Mouse (Mus musculus): Measurements from ENCODE around the gene Slc6a13. TPM values are rescaled to one million over a fixed set of nuclear protein-coding genes. Genes with fewer than 3 reads are reported as not detected.

The Slc6a13 gene
- polyA plus RNA-seq, 1 experiment = not detected

DNA sequence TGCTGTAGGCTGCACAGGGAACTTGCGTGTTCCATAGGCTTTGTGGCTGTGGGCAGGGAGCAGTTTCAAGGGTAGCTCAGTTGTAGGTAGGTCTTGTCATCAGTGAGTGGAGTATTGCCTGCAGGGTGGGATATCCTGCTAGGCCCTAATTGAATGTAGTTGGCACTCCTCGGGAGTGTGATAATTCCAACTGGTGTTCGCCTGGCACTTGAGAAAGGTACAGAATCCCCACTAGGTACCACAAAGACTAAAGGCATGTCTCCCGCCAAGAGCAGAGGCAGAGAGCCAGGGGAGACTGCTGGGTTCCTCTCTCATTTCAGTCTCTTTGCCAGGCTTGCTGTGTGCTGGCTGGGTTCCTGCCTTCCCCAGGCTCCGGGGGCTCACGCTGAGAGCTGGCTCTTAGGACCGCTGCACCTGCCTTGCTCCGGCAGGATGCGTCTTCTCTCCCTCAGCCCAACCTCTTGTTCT lies 28.4 kb downstream of the Slc6a13 start:
- Histone ChIP-seq H3K4me3 (ENCODE audit: insufficient read depth, poor library complexity, severe bottlenecking) (no peak overlapping the region), H3K79me3 (ENCODE audit: low read depth) (no peaks in the 10 kb centered on the region), H3K79me2 (ENCODE audit: control insufficient read depth, insufficient read depth) (no peaks in the 10 kb centered on the region), H3K27me3 (ENCODE audit: control insufficient read depth, insufficient read depth, insufficient read length) (peaks cover 17% of the 10 kb centered on the region), H3K36me3 (ENCODE audit: control insufficient read depth, insufficient read depth) (no peaks in the 10 kb centered on the region), H3ac (ENCODE audit: control insufficient read depth, insufficient read length, low read depth) (no peak overlapping the region)
- TF ChIP-seq CTCF (IDR thresholded peaks at IDR 0.05; ENCODE audit: control insufficient read depth, insufficient read depth, insufficient read length) (no peak), FOSL1 (IDR thresholded peaks at IDR 0.05; ENCODE audit: insufficient read depth, low read length, poor library complexity, severe bottlenecking) (no peak)

DNA sequence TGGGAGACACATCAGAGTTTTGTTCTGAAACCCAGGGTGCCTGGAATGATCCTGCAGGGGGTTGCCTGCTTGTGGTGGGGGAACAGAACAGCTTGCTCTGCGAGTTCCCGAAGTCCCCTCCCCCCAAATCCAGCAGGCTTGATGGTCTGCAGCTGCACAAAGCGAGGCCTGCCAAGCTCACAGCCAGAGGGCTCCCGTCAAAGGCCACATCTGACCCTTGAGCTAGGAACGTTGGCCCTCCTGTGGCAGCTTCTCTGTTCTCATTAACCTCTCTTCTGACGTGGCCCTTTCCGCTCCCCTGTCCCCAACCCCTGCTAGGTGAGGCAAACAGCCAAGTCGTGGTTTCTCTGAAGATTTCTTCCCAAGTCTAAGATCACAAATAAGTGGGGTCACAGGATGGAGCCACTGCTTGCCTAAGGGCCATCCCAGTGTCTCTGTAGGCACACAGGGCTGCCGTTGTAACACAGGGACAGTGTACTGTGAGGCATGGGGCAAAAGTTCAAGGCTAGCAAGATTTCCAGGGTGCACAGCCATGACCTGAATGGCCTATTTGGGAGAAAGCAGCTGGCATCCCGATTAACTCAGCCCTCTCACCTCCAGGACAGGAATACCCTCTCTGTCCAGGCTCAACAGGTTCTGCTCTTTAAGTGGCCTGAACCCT lies 30.0 kb downstream of the Slc6a13 start:
- Histone ChIP-seq H3ac (ENCODE audit: control insufficient read depth, insufficient read length, low read depth) (no peak overlapping the region), H3K27me3 (ENCODE audit: control insufficient read depth, insufficient read depth, insufficient read length) (peaks cover 24% of the 10 kb centered on the region), H3K36me3 (ENCODE audit: control insufficient read depth, insufficient read depth) (no peaks in the 10 kb centered on the region), H3K79me3 (ENCODE audit: low read depth) (no peaks in the 10 kb centered on the region), H3K4me3 (ENCODE audit: insufficient read depth, poor library complexity, severe bottlenecking) (no peak overlapping the region), H3K79me2 (ENCODE audit: control insufficient read depth, insufficient read depth) (no peaks in the 10 kb centered on the region)
- TF ChIP-seq CEBPB (IDR thresholded peaks at IDR 0.05; ENCODE audit: low read depth) = no peak
- no peak for TF ChIP-seq MYOD1 (IDR thresholded peaks at IDR 0.05; ENCODE audit: control insufficient read depth, insufficient read length, low read depth)
- TF ChIP-seq CTCF (IDR thresholded peaks at IDR 0.05; ENCODE audit: control insufficient read depth, insufficient read depth, insufficient read length) = no peak
- no peak for TF ChIP-seq MYOG (IDR thresholded peaks at IDR 0.05; ENCODE audit: control insufficient read depth, extremely low read depth, insufficient read length)
- TF ChIP-seq MAX (IDR thresholded peaks at IDR 0.05) = no peak
- no peak for TF ChIP-seq USF1 (IDR thresholded peaks at IDR 0.05; ENCODE audit: low read depth)
- no peak for TF ChIP-seq FOSL1 (IDR thresholded peaks at IDR 0.05; ENCODE audit: insufficient read depth, low read length, poor library complexity, severe bottlenecking)

DNA sequence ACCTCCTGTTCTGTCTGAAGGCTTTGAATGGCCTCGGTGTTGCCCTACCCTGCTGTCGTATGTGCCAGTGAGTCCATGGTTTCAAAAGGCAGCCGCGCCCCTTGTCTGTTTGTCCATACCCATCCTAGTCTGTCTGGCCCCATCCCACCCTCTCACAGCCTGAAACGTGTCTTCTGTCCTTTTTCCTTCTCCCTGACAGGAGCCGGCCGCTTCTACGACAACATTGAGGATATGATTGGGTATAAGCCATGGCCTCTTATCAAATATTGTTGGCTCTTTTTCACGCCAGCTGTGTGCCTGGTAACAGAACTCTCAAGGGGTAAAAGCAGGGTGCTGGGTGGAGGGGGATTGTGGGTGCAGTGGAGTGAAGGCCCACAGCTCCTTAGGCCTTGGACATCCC lies 35.8 kb downstream of the Slc6a13 start:
- Histone ChIP-seq H3K36me3 (ENCODE audit: control insufficient read depth, insufficient read depth) (no peaks in the 10 kb centered on the region), H3K4me3 (ENCODE audit: insufficient read depth, poor library complexity, severe bottlenecking) (no peak overlapping the region), H3K27me3 (ENCODE audit: control insufficient read depth, insufficient read depth, insufficient read length) (peaks cover 26% of the 10 kb centered on the region), H3K79me2 (ENCODE audit: control insufficient read depth, insufficient read depth) (no peaks in the 10 kb centered on the region), H3K79me3 (ENCODE audit: low read depth) (no peaks in the 10 kb centered on the region), H3ac (ENCODE audit: control insufficient read depth, insufficient read length, low read depth) (no peak overlapping the region)
- TF ChIP-seq MYOD1 (IDR thresholded peaks at IDR 0.05; ENCODE audit: control insufficient read depth, insufficient read length, low read depth) = no peak
- no peak for TF ChIP-seq MAX (IDR thresholded peaks at IDR 0.05)
- TF ChIP-seq MYOG (IDR thresholded peaks at IDR 0.05; ENCODE audit: control insufficient read depth, extremely low read depth, insufficient read length) = no peak
- TF ChIP-seq USF1 (IDR thresholded peaks at IDR 0.05; ENCODE audit: low read depth) = no peak
- TF ChIP-seq FOSL1 (IDR thresholded peaks at IDR 0.05; ENCODE audit: insufficient read depth, low read length, poor library complexity, severe bottlenecking) = no peak
- no peak for TF ChIP-seq CEBPB (IDR thresholded peaks at IDR 0.05; ENCODE audit: low read depth)
- no peak for TF ChIP-seq CTCF (IDR thresholded peaks at IDR 0.05; ENCODE audit: control insufficient read depth, insufficient read depth, insufficient read length)

DNA sequence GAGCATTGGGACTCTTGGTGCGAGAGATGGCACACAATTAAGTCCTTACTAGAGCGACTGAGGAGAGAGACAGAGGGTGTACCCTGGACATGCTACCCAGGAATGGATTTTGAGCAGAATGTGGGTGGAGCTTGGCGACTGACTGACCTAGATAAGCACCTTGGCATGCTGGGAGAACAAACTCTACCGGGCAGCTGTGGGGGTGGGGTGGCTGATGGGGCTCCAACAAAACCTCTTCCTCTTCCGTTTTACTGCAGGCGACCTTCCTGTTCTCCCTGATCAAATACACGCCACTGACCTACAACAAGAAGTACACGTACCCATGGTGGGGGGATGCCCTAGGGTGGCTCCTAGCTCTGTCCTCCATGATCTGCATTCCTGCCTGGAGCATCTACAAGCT lies 36.5 kb downstream of the Slc6a13 start:
- Histone ChIP-seq H3K79me3 (ENCODE audit: low read depth) (no peaks in the 10 kb centered on the region), H3K36me3 (ENCODE audit: control insufficient read depth, insufficient read depth) (no peaks in the 10 kb centered on the region), H3K4me3 (ENCODE audit: insufficient read depth, poor library complexity, severe bottlenecking) (no peak overlapping the region), H3K79me2 (ENCODE audit: control insufficient read depth, insufficient read depth) (no peaks in the 10 kb centered on the region), H3ac (ENCODE audit: control insufficient read depth, insufficient read length, low read depth) (no peak overlapping the region), H3K27me3 (ENCODE audit: control insufficient read depth, insufficient read depth, insufficient read length) (peaks cover 26% of the 10 kb centered on the region)
- TF ChIP-seq MYOG (IDR thresholded peaks at IDR 0.05; ENCODE audit: control insufficient read depth, extremely low read depth, insufficient read length) (no peak), CEBPB (IDR thresholded peaks at IDR 0.05; ENCODE audit: low read depth) (no peak), MYOD1 (IDR thresholded peaks at IDR 0.05; ENCODE audit: control insufficient read depth, insufficient read length, low read depth) (no peak), MAX (IDR thresholded peaks at IDR 0.05) (no peak), USF1 (IDR thresholded peaks at IDR 0.05; ENCODE audit: low read depth) (no peak)

DNA sequence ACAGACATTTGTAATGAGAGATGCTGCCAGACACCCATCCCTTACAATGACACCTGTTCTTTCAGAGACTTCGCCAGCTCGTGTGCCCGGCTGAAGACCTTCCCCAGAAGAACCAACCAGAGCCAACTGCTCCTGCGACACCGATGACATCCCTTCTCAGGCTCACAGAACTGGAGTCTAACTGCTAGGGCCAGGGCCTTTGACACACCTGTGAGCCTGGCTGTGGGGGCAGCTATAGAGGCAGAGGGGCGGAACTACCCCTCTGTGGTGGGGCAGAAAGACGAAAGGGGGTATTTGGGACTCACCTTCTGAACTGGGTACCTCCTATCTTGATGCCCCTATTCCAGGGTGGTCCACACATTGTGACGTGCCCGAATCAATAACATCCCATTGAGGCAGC lies 37.2 kb downstream of the Slc6a13 start:
- H3ac ChIP-seq (ENCODE audit: control insufficient read depth, insufficient read length, low read depth) = no peak overlapping the region
- no peaks in the 10 kb centered on the region for H3K79me2 ChIP-seq (ENCODE audit: control insufficient read depth, insufficient read depth)
- H3K36me3 ChIP-seq (ENCODE audit: control insufficient read depth, insufficient read depth) = no peaks in the 10 kb centered on the region
- no peak overlapping the region for H3K4me3 ChIP-seq (ENCODE audit: insufficient read depth, poor library complexity, severe bottlenecking)
- H3K27me3 ChIP-seq (ENCODE audit: control insufficient read depth, insufficient read depth, insufficient read length) = peaks cover 23% of the 10 kb centered on the region
- TF ChIP-seq USF1 (IDR thresholded peaks at IDR 0.05; ENCODE audit: low read depth) (no peak), CTCF (IDR thresholded peaks at IDR 0.05; ENCODE audit: control insufficient read depth, insufficient read depth, insufficient read length) (no peak), MYOD1 (IDR thresholded peaks at IDR 0.05; ENCODE audit: control insufficient read depth, insufficient read length, low read depth) (no peak), FOSL1 (IDR thresholded peaks at IDR 0.05; ENCODE audit: insufficient read depth, low read length, poor library complexity, severe bottlenecking) (no peak), MAX (IDR thresholded peaks at IDR 0.05) (no peak), MYOG (IDR thresholded peaks at IDR 0.05; ENCODE audit: control insufficient read depth, extremely low read depth, insufficient read length) (no peak)
- H3K79me3 ChIP-seq (ENCODE audit: low read depth) = no peaks in the 10 kb centered on the region

Measured in C2C12 (cell line).